Mouse (Mus musculus): ENCODE measurements at regions not wholly inside any gene's neighbourhood (a gene's known extent, or its start where the extent isn't known, plus 50 kb on each side); places are given as distances from the start of the nearest gene placed in this dataset.

- no peak overlapping the region for H3K4me3 ChIP-seq
- no peak overlapping the region for H3K9ac ChIP-seq (replicated peaks)
- no peak overlapping the region for H3K27ac ChIP-seq (replicated peaks)
- H3K36me3 ChIP-seq: no peaks in the 10 kb centered on the region
- no peaks in the 10 kb centered on the region for H3K27me3 ChIP-seq
- WGBS: 80% methylated on average over 17 of the region's 17 CpGs
- no peaks in the 10 kb centered on the region for H3K9me3 ChIP-seq
- no peak overlapping the region for H3K4me2 ChIP-seq (replicated peaks)
- no peak for ATAC-seq (replicated peaks)
- H3K4me1 ChIP-seq: peaks cover 2% of the 10 kb centered on the region
These were observed 314.2 kb downstream of the Gm49356 start for GRCm38 (mm10) chr15:59203097-59203849.

DNA sequence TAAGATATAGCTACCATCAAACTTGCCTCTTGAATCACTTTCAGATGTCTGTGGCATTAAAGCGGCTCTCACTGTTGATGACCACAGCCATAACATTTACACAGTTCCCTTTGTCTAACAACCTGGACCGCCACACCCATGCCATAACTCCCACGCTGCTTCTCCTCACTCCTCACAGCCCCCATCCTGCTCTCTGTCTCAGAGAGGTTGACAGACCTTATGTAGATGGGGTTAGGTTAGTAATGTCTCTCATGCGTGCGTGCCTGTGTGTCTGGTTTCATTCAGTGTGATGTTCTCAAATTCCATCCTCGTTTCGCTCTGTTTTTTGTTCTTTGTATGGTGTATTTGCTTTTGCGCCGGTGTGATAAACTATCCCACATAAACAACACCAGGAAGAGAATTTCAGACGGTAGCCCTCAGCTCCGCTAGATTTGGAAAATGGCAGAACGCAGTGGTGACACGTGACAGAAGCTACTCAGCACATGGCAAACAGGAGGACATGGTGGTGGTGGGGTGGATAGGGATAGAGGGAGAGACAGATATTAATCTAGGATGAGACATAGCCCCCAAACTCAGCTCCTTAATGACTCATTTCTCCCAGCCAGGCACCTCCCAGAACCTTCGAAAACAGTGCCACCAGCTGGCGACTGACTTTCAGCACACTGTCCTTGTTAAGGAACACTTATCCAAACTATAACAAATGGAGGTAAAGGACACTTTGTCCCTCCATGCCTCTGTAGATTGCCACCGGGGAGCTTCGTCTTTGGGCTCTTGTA lies 314.9 kb downstream of the Gm49356 start:
- no peak; the same call in 1 of the 2 replicates for ATAC-seq (replicated peaks)
- no peak overlapping the region for H3K9ac ChIP-seq (replicated peaks)

DNA sequence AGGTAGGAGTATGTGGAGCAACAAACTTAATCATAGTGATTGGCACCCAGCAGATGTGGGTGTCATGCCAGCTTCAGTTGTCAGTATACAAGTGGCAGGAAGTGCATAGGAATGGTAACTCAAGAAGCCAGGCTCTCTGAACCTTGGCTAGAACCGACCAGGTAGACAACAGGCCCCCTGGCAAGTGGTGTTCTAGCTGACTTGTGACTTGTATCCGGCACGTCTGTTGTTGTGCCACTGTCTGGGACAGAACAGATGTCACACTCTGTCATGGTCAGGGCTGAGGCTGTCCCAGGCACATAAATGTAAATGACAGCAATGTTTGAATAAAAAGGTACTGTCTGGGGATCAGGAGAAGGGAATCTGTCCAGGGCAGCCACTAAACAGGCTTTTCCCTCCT lies 316.0 kb downstream of the Gm49356 start:
- no peak for ATAC-seq (replicated peaks)
- no peaks in the 10 kb centered on the region for H3K4me1 ChIP-seq
- H3K4me2 ChIP-seq (replicated peaks): no peak overlapping the region
- H3K4me3 ChIP-seq: no peak overlapping the region
- no peaks in the 10 kb centered on the region for H3K36me3 ChIP-seq
- no peaks in the 10 kb centered on the region for H3K9me3 ChIP-seq
- no peak overlapping the region for H3K27ac ChIP-seq (replicated peaks)
- WGBS: 95% methylated on average over 3 of the region's 3 CpGs
- no peak overlapping the region for H3K9ac ChIP-seq (replicated peaks)
- H3K27me3 ChIP-seq: no peaks in the 10 kb centered on the region

More for the DNA sequence above, 314.9 kb downstream of the Gm49356 start:
- H3K27ac ChIP-seq (replicated peaks): no peak overlapping the region
- H3K36me3 ChIP-seq: no peaks in the 10 kb centered on the region
- 81% methylated on average over 17 of the region's 17 CpGs for WGBS
- no peaks in the 10 kb centered on the region for H3K4me1 ChIP-seq
- H3K4me3 ChIP-seq: no peak overlapping the region
- H3K4me2 ChIP-seq (replicated peaks): no peak overlapping the region
- H3K27me3 ChIP-seq: no peaks in the 10 kb centered on the region
- H3K9me3 ChIP-seq: no peaks in the 10 kb centered on the region

- no peaks in the 10 kb centered on the region for H3K4me1 ChIP-seq
- H3K36me3 ChIP-seq: no peaks in the 10 kb centered on the region
- H3K27me3 ChIP-seq: no peaks in the 10 kb centered on the region
- no peak for ATAC-seq (replicated peaks)
- H3K9me3 ChIP-seq: no peaks in the 10 kb centered on the region
- H3K4me3 ChIP-seq: no peak overlapping the region
- H3K27ac ChIP-seq (replicated peaks): no peak overlapping the region
- H3K9ac ChIP-seq (replicated peaks): no peak overlapping the region
- WGBS: 89% methylated on average over 7 of the region's 7 CpGs
- no peak overlapping the region for H3K4me2 ChIP-seq (replicated peaks)
These were observed 316.4 kb downstream of the Gm49356 start for GRCm38 (mm10) chr15:59205544-59205943.

GRCm38 (mm10) chr15:59206636-59207035 lies 317.5 kb downstream of the Gm49356 start:
- WGBS: 77% methylated on average over 7 of the region's 7 CpGs
- Histone ChIP-seq H3K9me3 (no peaks in the 10 kb centered on the region), H3K27me3 (no peaks in the 10 kb centered on the region), H3K36me3 (no peaks in the 10 kb centered on the region), H3K27ac (replicated peaks) (no peak overlapping the region), H3K4me2 (replicated peaks) (no peak overlapping the region), H3K4me1 (no peaks in the 10 kb centered on the region), H3K9ac (replicated peaks) (no peak overlapping the region), H3K4me3 (no peak overlapping the region)
- no peak for ATAC-seq (replicated peaks)

- no peak for ATAC-seq (replicated peaks)
- Histone ChIP-seq H3K4me2 (replicated peaks) (no peak overlapping the region), H3K9me3 (no peaks in the 10 kb centered on the region), H3K27me3 (no peaks in the 10 kb centered on the region), H3K9ac (replicated peaks) (no peak overlapping the region), H3K36me3 (no peaks in the 10 kb centered on the region), H3K4me3 (no peak overlapping the region), H3K27ac (replicated peaks) (no peak overlapping the region), H3K4me1 (no peaks in the 10 kb centered on the region)
- WGBS: 71% methylated on average over 4 of the region's 4 CpGs
These were observed 318.9 kb downstream of the Gm49356 start for GRCm38 (mm10) chr15:59207976-59208375.

GRCm38 (mm10) chr15:59212362-59212761 lies 323.3 kb downstream of the Gm49356 start:
- Histone ChIP-seq H3K4me1 (no peaks in the 10 kb centered on the region), H3K9me3 (no peaks in the 10 kb centered on the region), H3K27ac (replicated peaks) (no peak overlapping the region), H3K4me2 (replicated peaks) (no peak overlapping the region), H3K9ac (replicated peaks) (no peak overlapping the region), H3K27me3 (no peaks in the 10 kb centered on the region), H3K4me3 (no peak overlapping the region), H3K36me3 (no peaks in the 10 kb centered on the region)
- ATAC-seq (replicated peaks): no peak
- WGBS: 70% methylated on average over 3 of the region's 3 CpGs

DNA sequence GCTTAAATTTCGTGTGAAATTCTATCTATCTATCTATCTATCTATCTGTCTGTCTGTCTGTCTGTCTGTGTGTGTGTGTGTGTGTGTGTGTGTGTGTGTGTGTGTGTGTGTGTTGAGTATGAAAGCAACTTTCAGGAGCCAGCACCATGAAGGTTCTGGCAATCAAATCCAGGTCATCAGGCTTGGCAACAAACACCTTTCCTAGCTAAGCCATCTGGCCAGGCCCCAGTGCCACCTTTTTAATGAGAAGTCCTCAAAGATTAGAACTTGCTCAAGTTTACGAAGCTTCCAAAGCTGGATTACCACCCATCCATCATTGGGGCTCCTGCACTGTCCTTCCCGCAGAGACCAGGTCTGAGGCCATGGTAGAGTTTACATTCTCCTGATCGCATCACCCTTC lies 325.0 kb downstream of the Gm49356 start:
- WGBS: 90% methylated on average over 4 of the region's 4 CpGs
- Histone ChIP-seq H3K36me3 (no peaks in the 10 kb centered on the region), H3K4me2 (replicated peaks) (no peak overlapping the region)

DNA sequence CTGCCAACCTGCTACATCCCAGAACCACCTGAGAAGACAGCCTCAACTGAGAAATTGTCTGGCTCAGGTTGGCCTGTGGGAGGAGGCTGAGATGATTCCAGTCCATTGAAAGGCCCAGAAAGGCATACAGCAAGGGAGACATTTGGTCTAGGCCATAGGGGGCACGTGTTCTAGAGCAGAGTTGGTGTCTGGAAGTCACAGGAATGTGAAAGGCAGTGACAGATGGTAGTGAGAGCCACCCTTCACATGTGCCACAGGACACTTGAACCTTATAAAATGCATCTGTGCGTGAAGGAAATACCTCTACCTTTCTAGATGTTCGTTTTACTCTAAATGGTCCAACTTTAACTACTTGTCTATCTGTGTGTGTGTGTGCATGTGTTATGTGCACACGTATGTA lies 326.1 kb downstream of the Gm49356 start:
- Histone ChIP-seq H3K4me2 (replicated peaks) (no peak overlapping the region), H3K9me3 (no peaks in the 10 kb centered on the region), H3K36me3 (no peaks in the 10 kb centered on the region), H3K9ac (replicated peaks) (no peak overlapping the region), H3K27ac (replicated peaks) (no peak overlapping the region), H3K27me3 (no peaks in the 10 kb centered on the region), H3K4me3 (no peak overlapping the region), H3K4me1 (no peaks in the 10 kb centered on the region)
- ATAC-seq (replicated peaks): no peak
- WGBS: 85% methylated on average over 4 of the region's 4 CpGs

More for the DNA sequence above, 325.0 kb downstream of the Gm49356 start:
- no peak overlapping the region for H3K9ac ChIP-seq (replicated peaks)
- H3K9me3 ChIP-seq: no peaks in the 10 kb centered on the region
- H3K27me3 ChIP-seq: no peaks in the 10 kb centered on the region
- no peaks in the 10 kb centered on the region for H3K4me1 ChIP-seq
- no peak for ATAC-seq (replicated peaks)
- H3K27ac ChIP-seq (replicated peaks): no peak overlapping the region
- no peak overlapping the region for H3K4me3 ChIP-seq

DNA sequence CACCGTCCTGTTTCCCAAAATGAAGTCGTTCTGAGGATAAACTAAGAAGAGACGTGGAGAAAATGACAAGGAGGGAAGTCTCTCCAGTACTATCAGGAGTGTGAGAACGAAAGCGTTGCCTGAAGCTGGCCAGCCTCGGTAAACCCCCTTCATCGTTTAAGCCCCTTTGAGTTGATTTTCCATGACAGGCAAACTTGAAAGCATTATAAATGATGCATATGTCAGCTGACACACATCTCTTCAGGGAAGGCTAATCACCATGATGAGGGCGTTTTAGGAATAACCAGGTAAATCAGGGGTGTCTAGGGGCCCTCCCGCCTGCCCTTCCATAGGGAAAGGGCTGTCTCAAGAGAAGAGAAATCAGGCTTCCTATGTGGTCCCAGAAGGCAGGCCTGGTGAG lies 328.4 kb downstream of the Gm49356 start:
- no peaks in the 10 kb centered on the region for H3K9me3 ChIP-seq
- no peak overlapping the region for H3K27ac ChIP-seq (replicated peaks)
- no peak overlapping the region for H3K4me3 ChIP-seq
- 87% methylated on average over 9 of the region's 9 CpGs for WGBS
- H3K4me1 ChIP-seq: no peaks in the 10 kb centered on the region
- H3K4me2 ChIP-seq (replicated peaks): no peak overlapping the region
- H3K9ac ChIP-seq (replicated peaks): no peak overlapping the region
- no peak for ATAC-seq (replicated peaks)
- no peaks in the 10 kb centered on the region for H3K36me3 ChIP-seq
- no peaks in the 10 kb centered on the region for H3K27me3 ChIP-seq

DNA sequence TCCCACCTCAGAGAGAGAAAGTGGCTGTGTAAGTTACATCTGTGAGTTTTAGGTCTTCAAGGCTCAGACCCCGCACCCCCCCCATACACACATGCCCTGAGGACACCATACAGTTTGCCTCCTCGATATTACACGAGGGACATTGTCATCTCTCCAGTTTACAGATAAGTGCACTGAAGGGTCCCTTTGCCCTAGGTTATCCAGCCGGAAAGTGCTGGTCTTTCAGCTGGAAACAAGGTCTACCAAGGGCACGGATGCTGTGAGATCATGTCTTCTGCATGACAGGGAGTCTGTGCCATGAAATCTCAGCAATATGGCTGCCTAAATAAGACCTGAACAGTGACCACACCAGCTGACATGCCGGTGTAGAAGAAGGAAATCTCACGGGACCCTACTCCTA lies 329.8 kb downstream of the Gm49356 start:
- 85% methylated on average over 7 of the region's 7 CpGs for WGBS
- Histone ChIP-seq H3K9me3 (no peaks in the 10 kb centered on the region), H3K9ac (replicated peaks) (no peak overlapping the region), H3K4me2 (replicated peaks) (no peak overlapping the region), H3K27me3 (no peaks in the 10 kb centered on the region), H3K4me3 (no peak overlapping the region), H3K4me1 (no peaks in the 10 kb centered on the region), H3K27ac (replicated peaks) (no peak overlapping the region), H3K36me3 (no peaks in the 10 kb centered on the region)
- ATAC-seq (replicated peaks): no peak

DNA sequence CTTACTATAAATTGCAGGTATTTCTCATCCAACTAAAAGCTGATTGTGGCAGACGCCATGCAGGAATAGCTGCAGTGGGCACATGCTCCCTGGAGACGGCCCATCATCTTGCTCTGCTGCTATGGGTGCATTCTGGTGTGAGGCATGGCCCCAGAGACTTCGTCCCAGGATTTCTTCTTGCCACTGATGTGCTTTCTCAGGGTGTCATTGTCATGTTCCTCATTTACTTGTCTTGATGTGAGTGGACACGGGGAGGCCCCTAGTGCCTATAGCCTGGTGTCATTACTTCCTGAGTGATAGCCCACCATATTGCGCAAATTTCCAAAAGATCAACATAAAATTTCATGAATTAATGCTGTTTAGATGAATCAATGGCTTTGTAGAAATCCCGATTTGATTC lies 336.5 kb downstream of the Gm49356 start:
- H3K4me1 ChIP-seq: no peaks in the 10 kb centered on the region
- no peaks in the 10 kb centered on the region for H3K27me3 ChIP-seq
- no peak overlapping the region for H3K4me2 ChIP-seq (replicated peaks)
- ATAC-seq (replicated peaks): no peak
- 88% methylated on average over 6 of the region's 6 CpGs for WGBS
- H3K36me3 ChIP-seq: no peaks in the 10 kb centered on the region
- H3K9me3 ChIP-seq: no peaks in the 10 kb centered on the region
- H3K27ac ChIP-seq (replicated peaks): no peak overlapping the region
- no peak overlapping the region for H3K9ac ChIP-seq (replicated peaks)
- H3K4me3 ChIP-seq: no peak overlapping the region

Measured in forebrain, embryonic 15.5 days (tissue).